Mouse (Mus musculus): Measurements from ENCODE around the gene Slc18b1. TPM values are rescaled to one million over a fixed set of nuclear protein-coding genes. Genes with fewer than 3 reads are reported as not detected.

The Slc18b1 gene
- polyA plus RNA-seq, 1 experiment from 2014 or later, result 18.8 TPM

DNA sequence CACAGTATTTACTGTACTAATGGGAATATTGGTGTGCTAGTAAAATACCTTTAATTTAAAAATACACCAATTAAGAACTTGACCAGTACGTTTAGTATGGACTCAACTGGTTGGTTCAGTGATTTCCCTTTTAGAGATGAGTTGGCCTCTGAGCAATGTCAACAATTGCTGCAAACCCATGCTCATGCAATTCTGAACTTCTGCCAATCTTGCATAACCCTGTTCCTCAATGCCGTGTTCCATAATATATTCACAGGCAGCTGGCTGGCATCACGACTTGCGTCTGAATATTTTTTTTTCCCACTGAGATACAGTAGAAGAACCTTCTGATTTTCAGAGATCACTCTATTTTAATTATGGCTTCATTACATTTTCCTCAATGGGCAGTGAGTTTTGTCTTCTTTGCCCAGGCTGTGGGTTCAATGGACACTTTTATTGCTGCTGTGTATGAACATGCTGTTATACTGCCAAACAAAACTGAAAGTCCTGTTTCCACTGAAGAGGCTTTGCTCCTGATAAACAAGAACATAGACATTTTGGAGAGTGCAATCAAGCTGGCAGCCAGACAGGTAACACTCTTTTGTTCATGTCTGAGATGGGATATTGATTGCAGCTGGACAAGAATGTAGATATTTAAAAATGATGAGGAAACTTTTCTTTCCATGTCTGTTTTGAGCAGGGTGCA lies 54.6 kb downstream of the Slc18b1 start, which contains the start of gene Vnn3:
TSS of gene Vnn3 (plus strand) at position 235 of the 685 bp plus-strand sequence.
- no peak within 1 kb of the TSS for H3K27ac ChIP-seq (replicated peaks; ENCODE audit: low read depth, low read length)
- H3K4me2 ChIP-seq (ENCODE audit: low read depth, low read length), result no peak within 1 kb of the TSS

DNA sequence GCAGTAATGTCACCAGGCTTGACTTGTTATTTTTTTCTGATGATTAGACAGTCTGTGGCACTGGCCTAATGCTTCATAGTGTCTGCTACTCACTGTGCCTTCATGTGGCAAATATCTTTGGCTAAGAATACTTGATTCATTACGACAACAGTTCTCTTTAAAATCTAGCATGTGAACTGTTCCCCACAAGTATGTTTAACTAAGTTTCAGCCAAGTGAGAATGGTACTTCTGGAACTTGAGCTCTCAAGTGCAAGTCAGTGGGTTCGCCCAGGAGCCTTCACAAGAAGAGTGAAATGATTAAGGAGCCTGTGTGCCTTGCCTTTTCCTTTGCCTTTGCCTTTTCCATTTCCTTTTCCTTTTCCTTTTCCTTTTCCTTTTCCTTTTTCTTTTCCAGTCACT lies 55.3 kb downstream of the Slc18b1 start:
- Histone ChIP-seq H3K9me3 (ENCODE audit: control insufficient read depth, low read length) (no peaks in the 10 kb centered on the region), H3K4me1 (ENCODE audit: control insufficient read depth, insufficient read depth, low read length) (no peaks in the 10 kb centered on the region), H3K36me3 (ENCODE audit: control insufficient read depth, insufficient read depth, low read length) (no peaks in the 10 kb centered on the region), H3K27me3 (replicated peaks; ENCODE audit: control insufficient read depth, insufficient read depth, low read length) (no peaks in the 10 kb centered on the region), H3K27ac (replicated peaks; ENCODE audit: low read depth, low read length) (no peak overlapping the region), H3K9ac (ENCODE audit: low read depth, low read length) (no peak overlapping the region), H3K4me2 (ENCODE audit: low read depth, low read length) (no peak overlapping the region), H3K4me3 (ENCODE audit: low read depth, low read length) (no peak overlapping the region)
- ATAC-seq (ENCODE audit: low read depth) (no peak), DNase-seq (ENCODE audit: low spot score) (no peak)
- 76% methylated on average over 2 of the region's 2 CpGs for WGBS

More for the DNA sequence above, 54.6 kb downstream of the Slc18b1 start, which contains the start of gene Vnn3:
- DNase-seq (ENCODE audit: low spot score), result no peak
- Histone ChIP-seq H3K9me3 (ENCODE audit: control insufficient read depth, low read length) (no peaks in the 10 kb centered on the region), H3K9ac (ENCODE audit: low read depth, low read length) (no peak within 1 kb of the TSS), H3K36me3 (ENCODE audit: control insufficient read depth, insufficient read depth, low read length) (no peaks in the 10 kb centered on the region), H3K27me3 (replicated peaks; ENCODE audit: control insufficient read depth, insufficient read depth, low read length) (no peaks in the 10 kb centered on the region), H3K4me3 (ENCODE audit: low read depth, low read length) (no peak within 1 kb of the TSS), H3K4me1 (ENCODE audit: control insufficient read depth, insufficient read depth, low read length) (no peaks in the 10 kb centered on the region)
- 80% methylated on average over 4 of the region's 4 CpGs for WGBS
- no peak for ATAC-seq (ENCODE audit: low read depth)

DNA sequence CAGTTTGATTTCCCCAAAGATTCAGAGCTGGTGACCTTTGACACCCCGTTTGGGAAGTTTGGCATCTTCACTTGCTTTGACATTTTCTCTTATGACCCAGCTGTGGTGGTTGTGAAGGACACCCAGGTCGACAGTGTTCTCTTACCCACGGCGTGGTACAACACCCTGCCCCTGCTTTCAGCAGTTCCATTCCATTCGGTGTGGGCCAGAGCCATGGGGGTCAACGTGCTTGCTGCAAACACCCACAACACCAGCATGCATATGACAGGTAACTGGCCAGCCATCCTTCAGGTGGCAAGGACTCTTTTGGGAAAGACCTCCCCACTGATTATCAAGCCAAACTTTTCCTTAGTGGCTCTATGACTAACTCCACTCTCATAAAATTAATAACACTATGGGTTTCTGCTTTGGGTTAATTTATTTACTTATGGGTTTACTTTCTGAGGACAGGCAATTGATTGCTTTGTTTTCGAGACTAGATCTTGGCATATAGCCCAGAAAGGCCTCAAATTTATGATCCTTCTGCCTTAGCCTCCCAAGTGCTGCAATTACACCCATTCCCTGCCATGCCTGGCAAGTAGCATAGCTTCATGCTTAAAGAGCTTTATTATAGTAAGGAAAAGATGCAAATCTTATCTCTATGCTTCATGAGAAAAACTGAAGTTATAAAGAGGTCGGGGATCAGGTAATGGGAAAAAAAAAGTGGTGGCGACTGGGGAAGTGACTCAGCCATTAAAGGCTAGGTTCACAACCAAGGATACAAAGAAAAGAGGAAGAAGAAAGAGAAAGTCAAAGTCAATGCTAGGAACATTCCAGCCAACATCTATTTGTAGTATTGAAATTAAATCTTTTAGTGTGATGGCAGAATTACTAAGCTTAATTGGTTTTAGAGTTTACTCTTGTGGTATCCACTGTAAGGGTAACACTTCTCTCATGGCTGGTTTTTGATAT lies 67.9 kb downstream of the Slc18b1 start:
- H3K4me2 ChIP-seq (ENCODE audit: low read depth, low read length), result no peak overlapping the region
- H3K9me3 ChIP-seq (ENCODE audit: control insufficient read depth, low read length), result peaks cover 16% of the 10 kb centered on the region
- H3K4me3 ChIP-seq (ENCODE audit: low read depth, low read length), result no peak overlapping the region
- no peak overlapping the region for H3K27ac ChIP-seq (replicated peaks; ENCODE audit: low read depth, low read length)
- no peak overlapping the region for H3K9ac ChIP-seq (ENCODE audit: low read depth, low read length)
- ATAC-seq (ENCODE audit: low read depth) (no peak), DNase-seq (ENCODE audit: low spot score) (no peak)
- no peaks in the 10 kb centered on the region for H3K4me1 ChIP-seq (ENCODE audit: control insufficient read depth, insufficient read depth, low read length)
- no peaks in the 10 kb centered on the region for H3K36me3 ChIP-seq (ENCODE audit: control insufficient read depth, insufficient read depth, low read length)
- 76% methylated on average over 9 of the region's 9 CpGs for WGBS
- no peaks in the 10 kb centered on the region for H3K27me3 ChIP-seq (replicated peaks; ENCODE audit: control insufficient read depth, insufficient read depth, low read length)

Other genes starting within 250 kb of the Slc18b1 start
- gene Rps12, start 9.7 kb upstream of the Slc18b1 start, polyA plus RNA-seq (2014; fragmentation: Nextera tagmentation; extraction: Ambion mirVana), result 254 and 271 TPM in 2 replicates
- gene Vnn3, start 54.5 kb downstream of the Slc18b1 start, polyA plus RNA-seq (2014; fragmentation: Nextera tagmentation; extraction: Ambion mirVana), result 0.13 and 0.14 TPM in 2 replicates
- 1.1 and 1.2 TPM in 2 replicates for gene Vnn1, start 97.7 kb downstream of the Slc18b1 start, polyA plus RNA-seq (2014; fragmentation: Nextera tagmentation; extraction: Ambion mirVana)
- not detected in 2 replicates for gene Taar1, start 123.4 kb downstream of the Slc18b1 start, polyA plus RNA-seq (2014; fragmentation: Nextera tagmentation; extraction: Ambion mirVana)
- gene Taar2, start 141.6 kb downstream of the Slc18b1 start, polyA plus RNA-seq (2014; fragmentation: Nextera tagmentation; extraction: Ambion mirVana), result 0.21 TPM in 1 of 2 replicates, not detected in the other
- gene Taar3, start 152.6 kb downstream of the Slc18b1 start, polyA plus RNA-seq (2014; fragmentation: Nextera tagmentation; extraction: Ambion mirVana), result not detected in 2 replicates
- gene Taar4, start 163.5 kb downstream of the Slc18b1 start, polyA plus RNA-seq (2014; fragmentation: Nextera tagmentation; extraction: Ambion mirVana), result not detected in 2 replicates
- gene Taar5, start 173.7 kb downstream of the Slc18b1 start, polyA plus RNA-seq (2014; fragmentation: Nextera tagmentation; extraction: Ambion mirVana), result not detected in 2 replicates
- not detected in 2 replicates for gene Taar6, start 188.7 kb downstream of the Slc18b1 start, polyA plus RNA-seq (2014; fragmentation: Nextera tagmentation; extraction: Ambion mirVana)
- not detected in 2 replicates for gene Taar7a, start 196.5 kb downstream of the Slc18b1 start, polyA plus RNA-seq (2014; fragmentation: Nextera tagmentation; extraction: Ambion mirVana)
- not detected in 2 replicates for gene Taar7b, start 203.0 kb downstream of the Slc18b1 start, polyA plus RNA-seq (2014; fragmentation: Nextera tagmentation; extraction: Ambion mirVana)
- gene Taar7d, start 230.2 kb downstream of the Slc18b1 start, polyA plus RNA-seq (2014; fragmentation: Nextera tagmentation; extraction: Ambion mirVana), result not detected in 2 replicates
- not detected in 2 replicates for gene Taar7e, start 240.6 kb downstream of the Slc18b1 start, polyA plus RNA-seq (2014; fragmentation: Nextera tagmentation; extraction: Ambion mirVana)